Comparison of ENCODE assay signal across 8 mouse cellular contexts in genomic region chr11:69121741-69122335, GRCm38 (mm10). TPM values are rescaled to one million over a fixed set of nuclear protein-coding genes. Genes with fewer than 3 reads are reported as not detected.
DNase-seq lines count a peak whose midpoint lies in the region; ATAC-seq and TF ChIP-seq lines count a peak whose summit lies in the region.

No protein-coding gene starts in this region.

- H3K27ac ChIP-seq in gastrocnemius, adult 2 months, result peak overlapping the region; percentile 87
- H3K27ac ChIP-seq in hindbrain, embryonic 10.5 days, result peak overlapping the region; percentile 84
- H3K27ac ChIP-seq in midbrain, embryonic 11.5 days (ENCODE audit: low read depth, low read length), result no peak overlapping the region

- peaks cover 75% of the 10 kb centered on the region for H3K4me1 ChIP-seq in hindbrain, embryonic 10.5 days (replicated peaks)
- H3K4me1 ChIP-seq in midbrain, embryonic 11.5 days (ENCODE audit: control insufficient read depth, insufficient read depth, low read length), result peaks cover 37% of the 10 kb centered on the region

- no peaks in the 10 kb centered on the region for H3K36me3 ChIP-seq in hindbrain, embryonic 10.5 days
- H3K36me3 ChIP-seq in midbrain, embryonic 11.5 days (ENCODE audit: control insufficient read depth, insufficient read depth, low read length), result no peaks in the 10 kb centered on the region

- ATAC-seq in midbrain, embryonic 11.5 days (ENCODE audit: low FRiP score), result no peak
- no peak for ATAC-seq in erythroid progenitor cell, adult 5-6 weeks (replicated peaks; ENCODE audit: low FRiP score, poor library complexity, severe bottlenecking)

- H3K4me3 ChIP-seq in gastrocnemius, adult 2 months, result peak overlapping the region; percentile 74
- peak overlapping the region; percentile 92 for H3K4me3 ChIP-seq in hindbrain, embryonic 10.5 days
- peak overlapping the region; percentile 59 for H3K4me3 ChIP-seq in midbrain, embryonic 11.5 days (ENCODE audit: low read depth, low read length)

- no peak for TF ChIP-seq CTCF in gastrocnemius, adult 2 months (IDR thresholded peaks at IDR 0.05)

- intact Hi-C loops in gastrocnemius, adult 2 months (cut with DNase I), result loop anchor here (2.0 to 5.0 kb wide), 2 partner anchors 25 to 295 kb away; no protein-coding TSS in a partner anchor

- H3K9me3 ChIP-seq in hindbrain, embryonic 10.5 days, result no peaks in the 10 kb centered on the region
- no peaks in the 10 kb centered on the region for H3K9me3 ChIP-seq in midbrain, embryonic 11.5 days (ENCODE audit: control insufficient read depth, low read length)

- peaks cover 44% of the 10 kb centered on the region for H3K27me3 ChIP-seq in hindbrain, embryonic 10.5 days (ENCODE audit: insufficient read depth, poor library complexity, severe bottlenecking)
- peaks cover 12% of the 10 kb centered on the region for H3K27me3 ChIP-seq in midbrain, embryonic 11.5 days (ENCODE audit: control insufficient read depth, insufficient read depth, low read length)

- no peak for DNase-seq in gastrocnemius, adult 2 months
- no peak for DNase-seq in gastrocnemius, adult 18-20 months (ENCODE audit: low spot score)
- DNase-seq in right cerebral cortex, postnatal 4 days, result peak; percentile 71
- DNase-seq in right cerebral cortex, postnatal 25 days, result no peak
- no peak for DNase-seq in hindbrain, embryonic 10.5 days (ENCODE audit: low spot score)
- DNase-seq in midbrain, embryonic 11.5 days (ENCODE audit: low spot score, missing footprints), result peak; percentile 96
- no peak for DNase-seq in adrenal gland, adult 2 months

- H3K4me2 ChIP-seq in midbrain, embryonic 11.5 days, result peak overlapping the region; percentile 87

- under 1% methylated on average over 32 of the region's 32 CpGs for WGBS in hindbrain, embryonic 10.5 days
- under 1% methylated on average over 32 of the region's 32 CpGs for WGBS in midbrain, embryonic 11.5 days

- peak overlapping the region; percentile 55 for H3K9ac ChIP-seq in midbrain, embryonic 11.5 days (ENCODE audit: low read length)

RNA-seq across cellular contexts. Expression of gene 9130213A22Rik, which starts 0.6 kb away (rescaled TPM):
- total RNA-seq in gastrocnemius, adult 2 months (2021), result under 1 TPM in 1 of 2 experiments, not detected in 1; 0.20 TPM
- total RNA-seq in gastrocnemius, adult 18-20 months (2021), result not detected
- polyA plus RNA-seq in hindbrain, embryonic 10.5 days (2016; fragmentation: Nextera tagmentation; extraction: Ambion mirVana), result 0.13 TPM in 1 of 2 replicates, not detected in the other
- polyA plus RNA-seq in midbrain, embryonic 11.5 days (2014; fragmentation: Nextera tagmentation; extraction: Ambion mirVana), result 0.11 TPM in 1 of 2 replicates, not detected in the other
- total RNA-seq in adrenal gland, adult 2 months (2021), result under 1 TPM; 0.59 to 0.78 TPM
- polyA plus RNA-seq in adrenal gland, adult 2 months (2012; rRNA removed), result 2.3 and 3.0 TPM in 2 replicates
- total RNA-seq in erythroid progenitor cell, adult 5-6 weeks (2015; ENCODE audit: low replicate concordance), result not detected in 2 replicates
- not detected in 2 replicates for total RNA-seq in erythroid progenitor cell, adult 5-6 weeks (2017; ENCODE audit: low replicate concordance)

RNA-seq across cellular contexts. Expression of gene Hes7, which starts 1.6 kb away (rescaled TPM):
- total RNA-seq in gastrocnemius, adult 2 months (2021), result not detected
- total RNA-seq in gastrocnemius, adult 18-20 months (2021), result not detected
- polyA plus RNA-seq in hindbrain, embryonic 10.5 days (2016; fragmentation: Nextera tagmentation; extraction: Ambion mirVana), result 0.14 and 0.48 TPM in 2 replicates
- 0.17 and 0.33 TPM in 2 replicates for polyA plus RNA-seq in midbrain, embryonic 11.5 days (2014; fragmentation: Nextera tagmentation; extraction: Ambion mirVana)
- total RNA-seq in adrenal gland, adult 2 months (2021), result not detected
- 1.3 and 1.6 TPM in 2 replicates for polyA plus RNA-seq in adrenal gland, adult 2 months (2012; rRNA removed)
- not detected in 2 replicates for total RNA-seq in erythroid progenitor cell, adult 5-6 weeks (2015; ENCODE audit: low replicate concordance)
- total RNA-seq in erythroid progenitor cell, adult 5-6 weeks (2017; ENCODE audit: low replicate concordance), result not detected in 2 replicates

RNA-seq across cellular contexts. Expression of gene Aloxe3, which starts 3.9 kb away (rescaled TPM):
- total RNA-seq in gastrocnemius, adult 2 months (2021), result not detected
- not detected for total RNA-seq in gastrocnemius, adult 18-20 months (2021)
- polyA plus RNA-seq in hindbrain, embryonic 10.5 days (2016; fragmentation: Nextera tagmentation; extraction: Ambion mirVana), result 0.22 TPM in 1 of 2 replicates, not detected in the other
- 0.15 and 0.74 TPM in 2 replicates for polyA plus RNA-seq in midbrain, embryonic 11.5 days (2014; fragmentation: Nextera tagmentation; extraction: Ambion mirVana)
- 1 to 10 TPM in 1 of 2 experiments, under 1 TPM in 1; 0.79 to 1.0 TPM for total RNA-seq in adrenal gland, adult 2 months (2021)
- 1.4 and 2.5 TPM in 2 replicates for polyA plus RNA-seq in adrenal gland, adult 2 months (2012; rRNA removed)
- not detected in 2 replicates for total RNA-seq in erythroid progenitor cell, adult 5-6 weeks (2015; ENCODE audit: low replicate concordance)
- total RNA-seq in erythroid progenitor cell, adult 5-6 weeks (2017; ENCODE audit: low replicate concordance), result 3.1 TPM in 1 of 2 replicates, not detected in the other

RNA-seq across cellular contexts. Expression of gene Per1, which starts 26.8 kb away (rescaled TPM):
- total RNA-seq in gastrocnemius, adult 2 months (2021), result 10 to 100 TPM; 68.2 to 76.8 TPM
- total RNA-seq in gastrocnemius, adult 18-20 months (2021), result 10 to 100 TPM; 41.9 to 72.2 TPM
- polyA plus RNA-seq in hindbrain, embryonic 10.5 days (2016; fragmentation: Nextera tagmentation; extraction: Ambion mirVana), result 7.8 and 9.8 TPM in 2 replicates
- polyA plus RNA-seq in midbrain, embryonic 11.5 days (2014; fragmentation: Nextera tagmentation; extraction: Ambion mirVana), result 6.0 and 7.3 TPM in 2 replicates
- total RNA-seq in adrenal gland, adult 2 months (2021), result 10 to 100 TPM; 55.0 to 75.9 TPM
- polyA plus RNA-seq in adrenal gland, adult 2 months (2012; rRNA removed), result 41.3 and 76.1 TPM in 2 replicates
- total RNA-seq in erythroid progenitor cell, adult 5-6 weeks (2015; ENCODE audit: low replicate concordance), result 3.4 and 3.6 TPM in 2 replicates
- 3.3 and 7.6 TPM in 2 replicates for total RNA-seq in erythroid progenitor cell, adult 5-6 weeks (2017; ENCODE audit: low replicate concordance)

RNA-seq across cellular contexts. Expression of gene Vamp2, which starts 33.5 kb away (rescaled TPM):
- 10 to 100 TPM; 38.0 to 42.7 TPM for total RNA-seq in gastrocnemius, adult 2 months (2021)
- 10 to 100 TPM; 37.4 to 39.3 TPM for total RNA-seq in gastrocnemius, adult 18-20 months (2021)
- 67.1 and 108 TPM in 2 replicates for polyA plus RNA-seq in hindbrain, embryonic 10.5 days (2016; fragmentation: Nextera tagmentation; extraction: Ambion mirVana)
- polyA plus RNA-seq in midbrain, embryonic 11.5 days (2014; fragmentation: Nextera tagmentation; extraction: Ambion mirVana), result 72.4 and 73.5 TPM in 2 replicates
- 100 to 1,000 TPM; 104 to 130 TPM for total RNA-seq in adrenal gland, adult 2 months (2021)
- polyA plus RNA-seq in adrenal gland, adult 2 months (2012; rRNA removed), result 425 and 479 TPM in 2 replicates
- total RNA-seq in erythroid progenitor cell, adult 5-6 weeks (2015; ENCODE audit: low replicate concordance), result 94.1 and 114 TPM in 2 replicates
- 18.2 and 31.1 TPM in 2 replicates for total RNA-seq in erythroid progenitor cell, adult 5-6 weeks (2017; ENCODE audit: low replicate concordance)

Comparison
In these comparisons a context has a peak if more than half of its experiments do, and no peak if none do; other contexts are left out.
1. DNase-seq: peak in right cerebral cortex, postnatal 4 days (single experiment) and midbrain, embryonic 11.5 days (single experiment); none in gastrocnemius, adult 2 months (single experiment), gastrocnemius, adult 18-20 months (single experiment), right cerebral cortex, postnatal 25 days (single experiment), hindbrain, embryonic 10.5 days (single experiment) and adrenal gland, adult 2 months (single experiment).
2. Peak in every context shown above with its lines, with median percentiles within 50 percentile points of each other: H3K4me3 ChIP-seq.